Mouse (Mus musculus): ENCODE measurements around the gene Rnf183. TPM values are rescaled to one million over a fixed set of nuclear protein-coding genes. Genes with fewer than 3 reads are reported as not detected.
A peak's percentile ranks its signal among the peaks of the same experiment; 100 is the strongest.

Gene Rnf183
- total RNA-seq, 1 experiment: 0.89 TPM

DNA sequence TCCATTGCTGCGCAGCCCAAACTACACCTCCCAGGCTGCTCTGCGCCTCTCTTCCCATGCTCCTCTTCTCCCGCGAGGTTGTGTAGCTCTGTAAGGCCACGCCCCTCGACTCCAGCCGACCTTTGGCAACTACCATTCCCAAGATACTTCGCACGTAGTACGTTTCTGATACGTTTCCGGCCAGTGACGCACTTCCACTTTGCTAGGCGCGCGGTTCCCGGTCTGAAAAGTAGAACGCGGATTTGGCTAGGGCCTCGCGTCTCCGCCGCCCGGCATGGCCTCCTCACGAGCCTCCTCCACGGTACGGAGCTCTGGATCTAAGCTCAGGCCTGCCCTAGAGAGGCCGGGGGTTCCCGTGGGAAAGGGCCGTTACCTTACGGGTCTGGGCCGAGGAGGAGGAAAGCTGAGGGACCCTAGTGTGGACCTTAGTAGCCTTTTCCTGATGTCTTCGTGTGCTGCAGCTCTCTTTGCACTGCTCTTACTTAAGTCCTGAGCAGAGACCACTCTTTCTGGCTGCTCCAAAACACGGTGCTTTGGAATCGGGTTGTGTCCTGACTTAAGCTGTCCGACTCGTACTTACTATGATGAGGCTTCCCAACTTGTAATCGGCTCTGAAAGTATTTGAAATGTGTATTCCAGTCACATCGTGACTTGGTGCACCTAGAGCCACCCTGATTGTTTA is 26.3 kb downstream of the Rnf183 start, which contains the start of the genes Cdc26 and Prpf4:
Cdc26 (minus strand) TSS at position 42 of the 682 bp plus-strand sequence.
Prpf4 (plus strand) TSS at position 197 of the 682 bp plus-strand sequence.
- H3K36me3 ChIP-seq (ENCODE audit: control insufficient read depth, insufficient read depth, low read length, poor library complexity, severe bottlenecking): peaks cover 26% of the 10 kb centered on the region
- H3K4me3 ChIP-seq (ENCODE audit: insufficient read depth in 1 of 2, low read depth in 1 of 2, low read length in 2 of 2, poor library complexity in 1 of 2, severe bottlenecking in 1 of 2): peak within 1 kb of the TSS; percentile 93 to 98
- H3K4me1 ChIP-seq (ENCODE audit: control insufficient read depth in 2 of 2, insufficient read depth in 2 of 2, low read length in 2 of 2, poor library complexity in 1 of 2): peaks cover 5 to 10% of the 10 kb centered on the region in 2 experiments; a peak in 3 of 4 replicates
- peak within 1 kb of the TSS; percentile 99 for H3K9ac ChIP-seq (ENCODE audit: insufficient read depth, low read depth, low read length, poor library complexity, severe bottlenecking)
- peak within 1 kb of the TSS; percentile 85 for H3K27ac ChIP-seq (ENCODE audit: insufficient read depth, low read depth, low read length, poor library complexity, severe bottlenecking)
- DNase-seq (ENCODE audit: low read depth, low spot score): peak; percentile 98
- in situ Hi-C loops (cut with MboI; ENCODE audit: low sequenced_read_pairs in 2 of 2, unreplicated experiment in 2 of 2): no loop called here
- no peaks in the 10 kb centered on the region for H3K9me3 ChIP-seq (ENCODE audit: control insufficient read depth, insufficient read depth, low read depth, low read length)
- TF ChIP-seq ZC3H11A (IDR thresholded peaks at IDR 0.05; ENCODE audit: borderline replicate concordance, low read depth, low read length) (no peak), HCFC1 (IDR thresholded peaks at IDR 0.05; ENCODE audit: borderline replicate concordance, insufficient read depth, low read length) (peak; percentile 93), MAFK (IDR thresholded peaks at IDR 0.05; ENCODE audit: insufficient read depth, low read depth, low read length) (no peak), CHD2 (IDR thresholded peaks at IDR 0.05; ENCODE audit: low read depth, low read length) (peak; percentile 96), ZNF384 (IDR thresholded peaks at IDR 0.05; ENCODE audit: low read depth, low read length) (no peak)

DNA sequence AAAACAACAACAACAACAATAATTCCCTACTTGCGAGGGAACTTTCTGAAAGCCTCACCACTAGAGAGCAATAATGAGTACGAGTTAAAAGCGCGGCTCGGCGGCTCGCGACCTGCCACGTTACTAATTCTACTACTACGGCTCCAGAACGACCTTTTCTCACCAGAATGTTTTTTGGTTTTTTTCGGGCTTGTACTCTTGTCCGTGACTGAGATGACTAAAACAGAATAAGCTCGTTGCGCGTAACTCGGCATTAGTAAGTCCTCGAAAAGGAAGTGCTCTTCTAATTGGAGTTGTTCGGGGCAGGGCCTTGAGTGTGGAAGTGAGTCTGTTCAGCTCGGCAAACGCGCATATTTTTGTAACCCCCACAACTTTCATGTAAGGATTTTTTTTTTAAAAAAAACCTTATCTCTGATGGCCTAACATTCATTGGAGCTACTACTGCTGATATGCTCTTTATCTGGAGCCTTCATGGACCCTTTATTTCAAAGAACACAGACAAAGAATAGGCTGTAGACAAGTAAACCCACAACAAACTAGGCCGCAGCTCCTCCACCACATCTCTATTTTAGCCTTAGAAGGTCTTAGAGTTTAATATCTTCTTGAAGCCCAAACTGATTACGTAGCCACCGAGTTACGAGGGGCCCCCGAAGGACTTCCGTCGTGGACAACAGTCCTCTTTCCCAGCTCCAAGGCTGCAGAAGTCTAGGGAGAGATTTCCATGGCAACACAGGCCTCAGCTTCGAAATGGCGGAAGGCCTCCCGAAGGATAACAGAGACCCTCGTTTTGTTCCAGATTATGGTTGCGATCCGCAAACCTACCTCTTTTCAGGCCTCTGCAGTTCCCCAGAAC is 27.1 kb downstream of the Rnf183 start:
- H3K9me3 ChIP-seq (ENCODE audit: control insufficient read depth, insufficient read depth, low read depth, low read length): no peaks in the 10 kb centered on the region
- in situ Hi-C loops (cut with MboI; ENCODE audit: low sequenced_read_pairs in 2 of 2, unreplicated experiment in 2 of 2): no loop called here
- H3K9ac ChIP-seq (ENCODE audit: insufficient read depth, low read depth, low read length, poor library complexity, severe bottlenecking): peak overlapping the region; percentile 94
- H3K4me3 ChIP-seq (ENCODE audit: insufficient read depth in 1 of 2, low read depth in 1 of 2, low read length in 2 of 2, poor library complexity in 1 of 2, severe bottlenecking in 1 of 2): peak overlapping the region; percentile 93 to 98
- peak; percentile 55 for DNase-seq (ENCODE audit: low read depth, low spot score)
- TF ChIP-seq ZC3H11A (IDR thresholded peaks at IDR 0.05; ENCODE audit: borderline replicate concordance, low read depth, low read length): no peak
- TF ChIP-seq HCFC1 (IDR thresholded peaks at IDR 0.05; ENCODE audit: borderline replicate concordance, insufficient read depth, low read length): no peak
- TF ChIP-seq MAFK (IDR thresholded peaks at IDR 0.05; ENCODE audit: insufficient read depth, low read depth, low read length): no peak
- no peak for TF ChIP-seq ZNF384 (IDR thresholded peaks at IDR 0.05; ENCODE audit: low read depth, low read length)
- no peak for TF ChIP-seq CHD2 (IDR thresholded peaks at IDR 0.05; ENCODE audit: low read depth, low read length)
- H3K4me1 ChIP-seq (ENCODE audit: control insufficient read depth in 2 of 2, insufficient read depth in 2 of 2, low read length in 2 of 2, poor library complexity in 1 of 2): peaks cover 5 to 10% of the 10 kb centered on the region in 2 experiments; a peak in 3 of 4 replicates
- H3K27ac ChIP-seq (ENCODE audit: insufficient read depth, low read depth, low read length, poor library complexity, severe bottlenecking): peak overlapping the region; percentile 8; the same call in 1 of the 2 replicates
- H3K36me3 ChIP-seq (ENCODE audit: control insufficient read depth, insufficient read depth, low read length, poor library complexity, severe bottlenecking): peaks cover 21% of the 10 kb centered on the region

DNA sequence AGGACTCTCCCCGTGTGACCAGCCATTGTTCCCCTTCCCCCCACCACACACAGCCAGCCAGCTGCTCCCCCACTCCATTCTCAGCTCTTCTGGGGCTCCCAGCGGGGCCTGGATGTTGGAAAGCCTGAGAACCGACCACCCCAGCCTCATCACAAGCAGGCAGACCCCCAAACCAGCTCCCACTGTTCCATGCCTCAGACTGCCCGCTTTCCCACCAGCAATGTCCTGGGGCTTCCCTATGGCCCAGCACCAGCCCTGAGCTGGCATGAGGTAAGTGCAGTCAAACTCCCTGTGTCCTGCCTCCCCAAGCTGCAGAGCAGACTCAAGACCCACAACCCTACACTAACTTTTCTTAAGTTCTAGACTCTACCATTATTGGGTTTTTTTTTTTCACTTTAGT is 28.9 kb downstream of the Rnf183 start:
- H3K9me3 ChIP-seq (ENCODE audit: control insufficient read depth, insufficient read depth, low read depth, low read length): no peaks in the 10 kb centered on the region
- in situ Hi-C loops (cut with MboI; ENCODE audit: low sequenced_read_pairs in 2 of 2, unreplicated experiment in 2 of 2): no loop called here

DNA sequence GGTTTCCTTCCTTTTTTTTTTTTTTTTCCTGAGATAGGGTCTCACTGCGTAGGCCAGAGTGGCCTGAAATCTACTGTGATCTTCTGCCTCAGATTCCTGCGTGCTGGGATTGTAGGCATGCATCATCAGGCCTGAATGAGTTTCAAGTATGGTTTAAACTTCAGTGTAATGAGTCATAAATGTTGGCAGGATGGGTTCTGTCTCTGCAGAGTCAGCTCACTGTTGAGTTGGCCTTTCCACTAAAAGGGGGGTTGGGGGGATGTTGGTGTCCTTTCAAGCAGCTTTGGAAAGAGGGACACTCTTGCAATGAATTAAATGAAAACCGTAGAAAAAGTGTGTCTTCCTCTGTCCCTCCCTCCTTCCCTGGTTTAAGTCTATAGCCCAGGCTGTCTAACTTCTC is 36.1 kb downstream of the Rnf183 start:
- no peak for DNase-seq (ENCODE audit: low read depth, low spot score)
- no peak overlapping the region for H3K4me3 ChIP-seq (ENCODE audit: insufficient read depth in 1 of 2, low read depth in 1 of 2, low read length in 2 of 2, poor library complexity in 1 of 2, severe bottlenecking in 1 of 2)
- no peak for TF ChIP-seq HCFC1 (IDR thresholded peaks at IDR 0.05; ENCODE audit: borderline replicate concordance, insufficient read depth, low read length)
- TF ChIP-seq MAFK (IDR thresholded peaks at IDR 0.05; ENCODE audit: insufficient read depth, low read depth, low read length): no peak
- TF ChIP-seq ZNF384 (IDR thresholded peaks at IDR 0.05; ENCODE audit: low read depth, low read length): no peak
- TF ChIP-seq ZC3H11A (IDR thresholded peaks at IDR 0.05; ENCODE audit: borderline replicate concordance, low read depth, low read length): no peak
- no peak for TF ChIP-seq CHD2 (IDR thresholded peaks at IDR 0.05; ENCODE audit: low read depth, low read length)
- no peaks in the 10 kb centered on the region for H3K9me3 ChIP-seq (ENCODE audit: control insufficient read depth, insufficient read depth, low read depth, low read length)
- no peak overlapping the region; the same call in 1 of the 2 replicates for H3K27ac ChIP-seq (ENCODE audit: insufficient read depth, low read depth, low read length, poor library complexity, severe bottlenecking)
- peaks cover 29% of the 10 kb centered on the region for H3K36me3 ChIP-seq (ENCODE audit: control insufficient read depth, insufficient read depth, low read length, poor library complexity, severe bottlenecking)
- H3K9ac ChIP-seq (ENCODE audit: insufficient read depth, low read depth, low read length, poor library complexity, severe bottlenecking): no peak overlapping the region
- H3K4me1 ChIP-seq (ENCODE audit: control insufficient read depth in 2 of 2, insufficient read depth in 2 of 2, low read length in 2 of 2, poor library complexity in 1 of 2): peaks cover 0 to 6% of the 10 kb centered on the region in 2 experiments; a peak in 2 of 4 replicates
- in situ Hi-C loops (cut with MboI; ENCODE audit: low sequenced_read_pairs in 2 of 2, unreplicated experiment in 2 of 2): no loop called here

More for the DNA sequence above, 28.9 kb downstream of the Rnf183 start:
- Histone ChIP-seq H3K4me3 (ENCODE audit: insufficient read depth in 1 of 2, low read depth in 1 of 2, low read length in 2 of 2, poor library complexity in 1 of 2, severe bottlenecking in 1 of 2) (no peak overlapping the region), H3K9ac (ENCODE audit: insufficient read depth, low read depth, low read length, poor library complexity, severe bottlenecking) (peak overlapping the region; percentile 73), H3K36me3 (ENCODE audit: control insufficient read depth, insufficient read depth, low read length, poor library complexity, severe bottlenecking) (peaks cover 12% of the 10 kb centered on the region), H3K4me1 (ENCODE audit: control insufficient read depth in 2 of 2, insufficient read depth in 2 of 2, low read length in 2 of 2, poor library complexity in 1 of 2) (peaks cover 5 to 10% of the 10 kb centered on the region in 2 experiments; a peak in 3 of 4 replicates), H3K27ac (ENCODE audit: insufficient read depth, low read depth, low read length, poor library complexity, severe bottlenecking) (peak overlapping the region; percentile 59)
- no peak for DNase-seq (ENCODE audit: low read depth, low spot score)
- TF ChIP-seq ZC3H11A (IDR thresholded peaks at IDR 0.05; ENCODE audit: borderline replicate concordance, low read depth, low read length): no peak
- no peak for TF ChIP-seq ZNF384 (IDR thresholded peaks at IDR 0.05; ENCODE audit: low read depth, low read length)
- TF ChIP-seq MAFK (IDR thresholded peaks at IDR 0.05; ENCODE audit: insufficient read depth, low read depth, low read length): no peak
- TF ChIP-seq CHD2 (IDR thresholded peaks at IDR 0.05; ENCODE audit: low read depth, low read length): no peak
- no peak for TF ChIP-seq HCFC1 (IDR thresholded peaks at IDR 0.05; ENCODE audit: borderline replicate concordance, insufficient read depth, low read length)

All from ES-E14 (cell line).